Comparison of ENCODE assay signal across 23 mouse cellular contexts in genomic region chr2:88093866-88094265, GRCm38 (mm10). TPM values are rescaled to one million over a fixed set of nuclear protein-coding genes. Genes with fewer than 3 reads are reported as not detected.
DNase-seq lines count a peak whose midpoint lies in the region; ATAC-seq lines count a peak whose summit lies in the region.
"Had no signal": no experiment of that assay in that cellular context is flagged by ENCODE, and none has a peak within 500 bp of the region (broad histone marks: within the 10 kb centered on the region; RNA-seq: fewer than 3 reads in every experiment).

Gene Olfr1164 (minus strand): TSS chr2:88093966.

- peak; percentile 12 for DNase-seq in Muller cell, postnatal 12 days (ENCODE audit: inconsistent ontology term)
- DNase-seq: adrenal gland, adult 2 months; adrenal gland, adult 8-10 months; adrenal gland, postnatal 10 days; adrenal gland, postnatal 14 days; adrenal gland, postnatal 25 days; adrenal gland, postnatal 36 days; B cell, adult 2 months; cerebellum, adult 11 months; cerebellum, adult 11-12 months; cerebellum, adult 18-20 months; cerebellum, adult 2 months; cerebellum, adult 8-10 months had no signal

- ATAC-seq in granulocyte monocyte progenitor cell, adult 5-6 weeks (replicated peaks; ENCODE audit: poor library complexity, severe bottlenecking), result no peak
- ATAC-seq: activated CD4-positive, CD25-positive, alpha-beta regulatory T cell, adult 4 months; CD4-positive, CD25-positive, alpha-beta regulatory T cell, adult 4 months; Patski had no signal

RNA-seq across cellular contexts. Expression of gene Olfr1164, which starts in this region (rescaled TPM):
- not detected in 2 replicates for total RNA-seq in granulocyte monocyte progenitor cell, adult 5-6 weeks (2014; fragmentation: Nextera tagmentation)
- total RNA-seq in granulocyte monocyte progenitor cell, adult 5-6 weeks (2017), result not detected in 2 replicates
- total RNA-seq: adrenal gland, adult 18-20 months; adrenal gland, adult 2 months; adrenal gland, adult 8-10 months; adrenal gland, postnatal 10 days; adrenal gland, postnatal 14 days; adrenal gland, postnatal 25 days; adrenal gland, postnatal 36 days; adrenal gland, postnatal 4 days; CH12.LX; ES-E14; G1E; MEL had no signal
